Mouse (Mus musculus): Measurements from ENCODE around the gene Surf2. TPM values are rescaled to one million over a fixed set of nuclear protein-coding genes. Genes with fewer than 3 reads are reported as not detected.

Gene Surf2
- 14.6 and 17.4 TPM in 2 replicates for polyA plus RNA-seq (2012; rRNA removed)

GRCm38 (mm10) chr2:26915927-26916728 lies at the start of gene Surf2, which contains the start of gene Surf1:
Surf2 (plus strand) TSS chr2:26916367.
Surf1 (minus strand) TSS chr2:26916530.

GRCm38 (mm10) chr2:26902467-26903220 lies 13.5 kb upstream of the Surf2 start, which contains the start of gene Surf6:
Surf6 (minus strand) TSS chr2:26902879.

GRCm38 (mm10) chr2:26910124-26910993 lies 5.8 kb upstream of the Surf2 start, which contains the start of the genes Med22 and Rpl7a:
Med22 (minus strand) TSS chr2:26910677.
Rpl7a (plus strand) TSS chr2:26910764.

GRCm38 (mm10) chr2:26933304-26934055 lies 17.3 kb downstream of the Surf2 start, which contains the start of the genes Surf4 and Stkld1:
Surf4 (minus strand) TSS chr2:26933928.
Stkld1 (plus strand) TSS chr2:26934047.

GRCm38 (mm10) chr2:26963923-26964723 lies 48.0 kb downstream of the Surf2 start, which contains the start of gene Rexo4:
Rexo4 (minus strand) TSS chr2:26964386.

Other genes with a start within 250 kb of the Surf2 start
- not detected in 2 replicates for gene Lcn4, start 245.1 kb upstream of the Surf2 start, polyA plus RNA-seq (2012; rRNA removed)
- 8.0 and 11.1 TPM in 2 replicates for gene Abo, start 51.4 kb upstream of the Surf2 start, polyA plus RNA-seq (2012; rRNA removed)
- gene Surf6, start 13.5 kb upstream of the Surf2 start, polyA plus RNA-seq (2012; rRNA removed), result 9.8 and 12.0 TPM in 2 replicates
- gene Med22, start 5.7 kb upstream of the Surf2 start, polyA plus RNA-seq (2012; rRNA removed), result 28.2 and 31.3 TPM in 2 replicates
- 592 and 833 TPM in 2 replicates for gene Rpl7a, start 5.6 kb upstream of the Surf2 start, polyA plus RNA-seq (2012; rRNA removed)
- gene Surf1, start 163 bp downstream of the Surf2 start, polyA plus RNA-seq (2012; rRNA removed), result 72.4 and 73.6 TPM in 2 replicates
- 328 and 351 TPM in 2 replicates for gene Surf4, start 17.6 kb downstream of the Surf2 start, polyA plus RNA-seq (2012; rRNA removed)
- gene Stkld1, start 17.7 kb downstream of the Surf2 start, polyA plus RNA-seq (2012; rRNA removed), result not detected in 2 replicates
- gene Rexo4, start 48.0 kb downstream of the Surf2 start, polyA plus RNA-seq (2012; rRNA removed), result 14.1 and 14.4 TPM in 2 replicates
- 0.88 and 1.7 TPM in 2 replicates for gene Adamts13, start 57.0 kb downstream of the Surf2 start, polyA plus RNA-seq (2012; rRNA removed)
- gene Cacfd1, start 93.6 kb downstream of the Surf2 start, polyA plus RNA-seq (2012; rRNA removed), result 65.8 and 67.4 TPM in 2 replicates
- 5.1 and 7.4 TPM in 2 replicates for gene Slc2a6, start 111.6 kb downstream of the Surf2 start, polyA plus RNA-seq (2012; rRNA removed)
- gene Mymk, start 155.8 kb downstream of the Surf2 start, polyA plus RNA-seq (2012; rRNA removed), result 0.15 TPM in 1 of 2 replicates, not detected in the other
- 2.7 and 2.9 TPM in 2 replicates for gene Adamtsl2, start 163.0 kb downstream of the Surf2 start, polyA plus RNA-seq (2012; rRNA removed)
- gene Fam163b, start 226.1 kb downstream of the Surf2 start, polyA plus RNA-seq (2012; rRNA removed), result 0.10 and 0.35 TPM in 2 replicates
- 4.7 and 7.2 TPM in 2 replicates for gene Dbh, start 248.9 kb downstream of the Surf2 start, polyA plus RNA-seq (2012; rRNA removed)

Data from colon, adult 2 months (tissue).